ENCODE assay signal across 8 mouse cellular contexts in the genomic region with DNA sequence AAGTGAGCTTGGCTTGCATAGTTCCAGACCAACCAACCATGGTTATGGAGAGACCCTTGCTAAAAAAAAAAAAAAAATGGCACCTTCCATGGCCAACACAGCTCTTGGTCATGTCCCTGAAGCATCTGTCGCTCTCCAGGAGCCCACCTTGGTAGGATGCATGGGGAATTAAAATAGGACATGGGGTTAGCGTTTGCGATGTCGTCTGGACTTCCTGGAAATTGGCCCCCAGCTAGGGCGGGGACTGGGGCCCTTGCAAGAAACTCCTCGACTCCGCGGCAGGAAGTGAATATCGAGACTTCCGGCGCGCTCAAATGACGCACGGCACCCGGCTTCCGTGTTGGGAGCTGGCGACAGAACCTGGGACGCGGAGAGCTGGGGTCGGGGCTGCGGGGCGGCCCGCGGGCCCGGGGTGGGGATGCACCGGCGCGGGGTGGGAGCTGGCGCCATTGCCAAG. TPM values are rescaled to one million over a fixed set of nuclear protein-coding genes. Genes with fewer than 3 reads are reported as not detected.
DNase-seq lines count a peak whose midpoint lies in the region; ATAC-seq lines count a peak whose summit lies in the region.

A gene (plus strand): TSS at position 290 of the 457 bp plus-strand sequence.

- H3K27me3 ChIP-seq in megakaryocyte, embryonic 14.5 days (replicated peaks), result peaks cover 15% of the 10 kb centered on the region

- DNase-seq in ZHBTc4 (ENCODE audit: low read depth, low spot score), result peak; percentile 97
- peak; percentile 86 to 88 for DNase-seq in gastrocnemius, adult 8-10 months (ENCODE audit: low spot score in 2 of 2)
- peak; percentile 67 for DNase-seq in hindlimb bud, embryonic 11.5 days (ENCODE audit: extremely low spot score, low read depth, low spot score)
- DNase-seq in left cerebral cortex, adult 8-10 months (ENCODE audit: low spot score in 2 of 2), result peak; percentile 90 to 97
- peak; percentile 97 for DNase-seq in right cerebral cortex, postnatal 10 days (ENCODE audit: low spot score in 2 of 2)
- peak; percentile 97 for DNase-seq in urinary bladder, postnatal 25 days (ENCODE audit: low spot score)

- H3K4me3 ChIP-seq in megakaryocyte, embryonic 14.5 days (replicated peaks), result peak within 1 kb of the TSS; percentile 96

- peaks cover 26% of the 10 kb centered on the region for H3K36me3 ChIP-seq in megakaryocyte, embryonic 14.5 days (replicated peaks; ENCODE audit: low read length)

- H3K4me1 ChIP-seq in megakaryocyte, embryonic 14.5 days, result peaks cover 22% of the 10 kb centered on the region

- ATAC-seq in common myeloid progenitor, adult 5-6 weeks (replicated peaks; ENCODE audit: low read depth, poor library complexity, severe bottlenecking), result peak; percentile 96

- no peaks in the 10 kb centered on the region for H3K9me3 ChIP-seq in megakaryocyte, embryonic 14.5 days

RNA-seq across cellular contexts. Expression of the gene that starts here (rescaled TPM):
- total RNA-seq in common myeloid progenitor, adult 5-6 weeks (2017), result 41.2 and 42.4 TPM in 2 replicates
- 10 to 100 TPM; 30.5 to 36.9 (median 31.6) TPM for total RNA-seq in gastrocnemius, adult 8-10 months (2022)
- total RNA-seq in left cerebral cortex, adult 8-10 months (2022), result 100 to 1,000 TPM in 3 of 4 experiments, 10 to 100 TPM in 1; 98.4 to 106 (median 103) TPM
- 21.3 and 146 TPM in 2 replicates for polyA plus RNA-seq in megakaryocyte, embryonic 14.5 days (2012; ENCODE audit: insufficient read depth, low replicate concordance)

Comparison
In these comparisons a context has a peak if more than half of its experiments do, and no peak if none do; other contexts are left out.
1. Peak in every context shown above with its lines: DNase-seq, ATAC-seq and H3K4me3 ChIP-seq.